Mouse (Mus musculus) heart, adult 2 months (tissue): ENCODE measurements around the gene Nptx2. TPM values are rescaled to one million over a fixed set of nuclear protein-coding genes. Genes with fewer than 3 reads are reported as not detected.

ENCODE experiments used
- DNase-seq, 2 experiments: peaks; one replicate each; pipeline ENCODE4 v3.0.0; 2021
- H3K27ac ChIP-seq: fragments of 200-600 bp; 2 replicates; pipeline ENCODE4 v1.8.1; 2022
- H3K27me3 ChIP-seq: fragments of 200-500 bp; 2 replicates; pipeline ENCODE4 v1.6.1; 2012; ENCODE audit warnings: mild to moderate bottlenecking, low read length, inconsistent platforms, mixed read lengths; ENCODE audit not compliant: control insufficient read depth, insufficient read depth
- H3K36me3 ChIP-seq: fragments of 200-500 bp; 2 replicates; pipeline ENCODE4 v1.6.1; 2012; ENCODE audit warnings: low read length, inconsistent platforms; ENCODE audit not compliant: control insufficient read depth, insufficient read depth
- H3K4me1 ChIP-seq: fragments of 200-500 bp; 2 replicates; pipeline ENCODE4 v1.6.1; 2011; ENCODE audit warnings: low read length; ENCODE audit not compliant: control insufficient read depth, insufficient read depth
- H3K4me3 ChIP-seq: fragments of 200-600 bp; 2 replicates; pipeline ENCODE4 v1.8.1; 2022
- H3K79me2 ChIP-seq: fragments of 200-500 bp; replicated peaks from 2 replicates; pipeline ENCODE4 v1.6.1; 2012; ENCODE audit warnings: mild to moderate bottlenecking, inconsistent platforms, low read length, moderate library complexity, mixed read lengths; ENCODE audit not compliant: control insufficient read depth, insufficient read depth
- H3K9ac ChIP-seq: fragments of 200-500 bp; 2 replicates; pipeline ENCODE4 v1.6.1; 2012; ENCODE audit warnings: low read depth, mild to moderate bottlenecking, control low read depth, inconsistent platforms, low read length, mixed read lengths
- CTCF ChIP-seq: fragments of 200-600 bp; IDR thresholded peaks from 2 replicates; pipeline ENCODE4 v1.8.1; 2022; ENCODE audit warnings: antibody characterized with exemption, mild to moderate bottlenecking, moderate library complexity
- EP300 ChIP-seq: fragments of 200-500 bp; IDR thresholded peaks from 2 replicates; pipeline ENCODE4 v1.6.1; 2011; ENCODE audit warnings: low read depth, low read length, control low read depth; ENCODE audit not compliant: insufficient read depth
- POLR2A ChIP-seq: fragments of 200-500 bp; IDR thresholded peaks from 2 replicates; pipeline ENCODE4 v1.6.1; 2011; ENCODE audit warnings: mild to moderate bottlenecking, low read depth, low read length, control low read depth; ENCODE audit not compliant: insufficient read depth
- WGBS: fragments of 180-500 bp; shearing (Covaris S2); methylation state at CpG from one replicate; pipeline ENCODE4 v1.1.7; 2018; 5-methylcytosine and 5-hydroxymethylcytosine counted together
- intact Hi-C: fragments of 180-260 bp; cut with DNase I; formaldehyde crosslinking; loops from one replicate; pipeline ENCODE4 v1.15.1; 2025
- polyA plus RNA-seq: library from polyadenylated mRNA; depleted of rRNA; stranded (reverse); fragments of >200 nt; gene quantifications from 2 replicates; pipeline ENCODE4 v1.2.3, GENCODE M21; 2012
- total RNA-seq, 2 experiments: library from RNA; stranded (reverse); gene quantifications; 2 replicates each; pipeline ENCODE4 v1.2.3; 2021

The Nptx2 gene
- total and polyA plus RNA-seq, 3 experiments, result 0.11 to 0.35 (median 0.21) TPM

DNA sequence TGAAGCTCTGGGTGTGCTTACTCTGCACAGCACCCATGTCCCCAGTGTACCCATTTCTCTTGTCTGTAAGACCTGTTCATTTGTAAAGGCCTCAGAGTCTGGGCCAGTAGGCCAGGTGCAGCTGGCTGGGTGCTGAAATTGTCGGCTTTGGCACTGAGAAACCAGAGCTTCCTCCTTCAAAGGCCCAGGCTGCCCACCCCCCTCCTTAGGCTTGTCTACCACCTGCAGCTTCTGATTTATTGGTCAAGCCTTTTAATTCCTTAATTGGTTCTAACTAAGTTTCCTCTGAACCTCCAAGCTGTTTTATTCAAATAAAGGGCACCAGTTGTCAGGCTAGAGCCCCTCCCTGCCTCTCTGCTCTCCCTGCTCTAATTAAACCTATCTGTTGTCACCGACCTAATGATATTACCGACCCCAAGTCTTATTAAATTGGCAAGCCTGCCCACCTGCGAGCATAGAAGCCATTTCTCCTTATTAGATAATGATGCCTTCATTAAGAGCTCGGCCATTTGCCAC, 5.0 kb downstream of the Nptx2 start:
- Histone ChIP-seq H3K27ac (no peak overlapping the region), H3K79me2 (no peaks in the 10 kb centered on the region), H3K4me3 (no peak overlapping the region), H3K36me3 (no peaks in the 10 kb centered on the region), H3K27me3 (peaks cover 12% of the 10 kb centered on the region), H3K4me1 (no peaks in the 10 kb centered on the region), H3K9ac (no peak overlapping the region)
- TF ChIP-seq CTCF (no peak), POLR2A (no peak), EP300 (no peak)
- no peak for DNase-seq
- intact Hi-C loops, result no loop called here
- WGBS, result 55% methylated on average over 5 of the region's 5 CpGs

DNA sequence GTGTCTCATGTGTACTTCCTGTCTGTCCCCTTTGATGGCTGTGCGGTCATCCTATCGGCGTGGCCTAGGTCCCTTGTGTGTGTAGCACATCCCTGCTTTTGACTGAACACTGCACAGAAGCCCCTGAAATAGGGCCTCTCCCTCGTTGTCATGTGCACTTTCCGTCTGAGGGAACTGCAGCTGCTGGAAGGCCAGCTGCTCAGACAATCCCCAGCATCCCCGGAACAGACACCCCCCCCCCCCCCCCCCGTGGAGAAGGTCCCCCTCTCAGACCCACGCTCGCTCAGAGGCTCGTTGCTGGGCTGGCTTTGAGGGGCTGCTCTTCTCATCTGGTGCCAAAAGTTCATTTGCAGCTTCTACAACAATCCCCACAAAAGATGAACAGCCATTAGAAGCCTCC, 11.0 kb downstream of the Nptx2 start:
- no peak for DNase-seq
- 47% methylated on average over 10 of the region's 10 CpGs for WGBS
- H3K4me1 ChIP-seq, result no peaks in the 10 kb centered on the region
- no peaks in the 10 kb centered on the region for H3K79me2 ChIP-seq
- no peak overlapping the region for H3K9ac ChIP-seq
- H3K27ac ChIP-seq, result no peak overlapping the region
- TF ChIP-seq CTCF (no peak), POLR2A (no peak), EP300 (no peak)
- intact Hi-C loops, result no loop called here
- no peak overlapping the region for H3K4me3 ChIP-seq
- H3K27me3 ChIP-seq, result no peaks in the 10 kb centered on the region; the same call in 1 of the 2 replicates
- H3K36me3 ChIP-seq, result no peaks in the 10 kb centered on the region

DNA sequence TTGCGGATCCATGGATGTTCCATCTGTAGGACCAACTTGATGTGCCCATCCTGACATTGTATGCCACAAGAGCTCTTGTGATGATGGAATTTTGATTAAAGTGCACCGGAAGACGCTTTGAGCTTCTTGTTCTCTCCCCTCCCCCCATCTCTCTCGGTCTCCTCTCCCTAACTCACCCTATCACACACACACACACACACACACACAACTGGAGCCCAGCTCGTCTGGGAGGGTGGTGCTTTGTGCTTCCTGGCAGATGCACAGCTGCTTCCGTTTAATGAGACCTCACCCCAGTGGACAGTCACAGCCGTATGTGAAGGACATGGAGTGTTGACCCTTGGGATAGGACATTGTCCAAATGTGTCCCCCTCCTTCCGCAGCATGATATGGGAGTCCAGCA, 11.7 kb downstream of the Nptx2 start:
- no peak for DNase-seq
- Histone ChIP-seq H3K9ac (no peak overlapping the region), H3K4me3 (no peak overlapping the region), H3K27me3 (no peaks in the 10 kb centered on the region; the same call in 1 of the 2 replicates), H3K4me1 (no peaks in the 10 kb centered on the region), H3K36me3 (no peaks in the 10 kb centered on the region), H3K27ac (no peak overlapping the region), H3K79me2 (no peaks in the 10 kb centered on the region)
- intact Hi-C loops, result no loop called here
- WGBS, result 54% methylated on average over 8 of the region's 8 CpGs
- TF ChIP-seq POLR2A, result no peak
- TF ChIP-seq EP300, result no peak
- TF ChIP-seq CTCF, result no peak

DNA sequence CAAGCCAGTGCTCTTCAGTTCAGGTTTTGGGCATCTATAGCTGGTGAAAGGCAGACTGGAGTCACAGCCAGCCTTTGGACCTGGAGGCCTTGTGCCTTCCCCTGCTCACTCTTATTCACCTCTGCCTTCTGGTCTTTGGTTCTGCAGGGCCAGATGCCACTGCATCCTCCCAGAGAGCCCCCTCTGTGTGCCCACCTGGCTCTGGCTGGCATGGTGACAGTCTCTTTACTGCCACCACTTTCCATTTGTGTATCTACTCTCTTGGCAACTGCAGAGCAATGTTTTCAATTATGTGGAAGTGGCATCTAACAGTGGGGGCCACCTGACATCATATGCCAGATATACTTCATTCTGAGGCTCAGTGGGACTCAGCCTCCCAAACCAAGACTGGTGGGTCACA, 12.8 kb downstream of the Nptx2 start:
- DNase-seq, result no peak
- Histone ChIP-seq H3K27me3 (no peaks in the 10 kb centered on the region), H3K4me3 (no peak overlapping the region), H3K79me2 (no peaks in the 10 kb centered on the region), H3K4me1 (no peaks in the 10 kb centered on the region), H3K27ac (no peak overlapping the region), H3K9ac (no peak overlapping the region), H3K36me3 (no peaks in the 10 kb centered on the region)
- intact Hi-C loops, result no loop called here
- TF ChIP-seq EP300 (no peak), POLR2A (no peak), CTCF (no peak)

DNA sequence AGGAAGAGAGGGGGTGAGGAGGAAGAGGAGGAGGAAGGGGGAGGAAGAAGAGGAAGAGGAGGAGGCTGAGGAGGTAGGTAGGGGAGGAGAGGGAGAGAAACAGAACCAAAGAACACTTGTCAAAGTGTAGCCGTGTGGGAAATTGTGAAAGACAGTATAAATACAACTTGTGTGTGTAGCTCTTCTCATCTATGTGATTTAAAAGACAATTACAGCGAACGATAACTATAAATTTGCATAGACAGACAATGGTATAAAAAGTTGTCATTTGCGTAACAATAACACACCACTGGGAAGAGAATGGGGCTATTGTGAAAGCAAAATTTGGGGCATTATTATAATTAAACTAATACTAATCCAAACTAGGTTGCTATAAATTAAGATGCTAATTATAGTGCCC, 20.0 kb downstream of the Nptx2 start:
- intact Hi-C loops, result no loop called here
- Histone ChIP-seq H3K9ac (no peak overlapping the region), H3K27ac (no peak overlapping the region), H3K27me3 (no peaks in the 10 kb centered on the region), H3K36me3 (no peaks in the 10 kb centered on the region), H3K4me3 (no peak overlapping the region), H3K4me1 (no peaks in the 10 kb centered on the region), H3K79me2 (no peaks in the 10 kb centered on the region)
- TF ChIP-seq POLR2A (no peak), EP300 (no peak), CTCF (no peak)
- no peak for DNase-seq
- 82% methylated on average over 4 of the region's 4 CpGs for WGBS

DNA sequence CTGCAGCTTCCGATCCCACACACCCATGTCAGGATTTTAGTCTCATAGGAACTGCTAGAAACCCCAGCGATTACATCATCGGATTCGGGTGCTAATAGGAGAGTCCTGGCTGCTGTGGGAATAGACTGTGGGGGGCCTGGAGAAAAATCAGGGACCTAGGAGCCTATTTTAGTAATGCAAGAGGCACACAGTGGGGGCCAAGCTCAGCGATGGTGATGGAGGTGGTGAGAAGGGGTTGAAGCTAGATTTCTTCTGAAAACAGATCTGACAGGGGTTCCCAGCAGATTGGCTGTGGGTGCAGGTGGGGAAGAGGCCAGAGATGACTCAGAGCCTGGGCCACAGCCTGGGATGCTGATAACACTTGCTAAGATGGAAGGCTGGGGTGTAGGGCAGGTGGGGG, 39.4 kb downstream of the Nptx2 start:
- Histone ChIP-seq H3K9ac (no peak overlapping the region), H3K4me3 (no peak overlapping the region), H3K4me1 (no peaks in the 10 kb centered on the region), H3K36me3 (no peaks in the 10 kb centered on the region), H3K27ac (no peak overlapping the region), H3K79me2 (no peaks in the 10 kb centered on the region), H3K27me3 (no peaks in the 10 kb centered on the region)
- 82% methylated on average over 5 of the region's 5 CpGs for WGBS
- TF ChIP-seq EP300 (no peak), CTCF (no peak), POLR2A (no peak)
- intact Hi-C loops, result no loop called here
- no peak for DNase-seq
